Mouse (Mus musculus) MEL (cell line): Measurements from ENCODE around the gene Ifng. TPM values are rescaled to one million over a fixed set of nuclear protein-coding genes. Genes with fewer than 3 reads are reported as not detected.

Source experiments
- DNase-seq: peaks from one replicate; pipeline ENCODE4 v3.0.0; 2011; ENCODE audit warnings: low read depth, low spot score
- H3K27ac ChIP-seq: 2 replicates; pipeline ENCODE4 v1.5.1; 2012; ENCODE audit warnings: low read depth, mild to moderate bottlenecking, control low read depth, low read length, moderate library complexity; ENCODE audit not compliant: control insufficient read depth
- H3K27me3 ChIP-seq, 2 experiments: fragments of 150-350 bp in 1 of 2; sonication (generic) in 1 of 2; 2 replicates each; pipeline ENCODE4 v1.6.1; 2012; ENCODE audit warnings: low read length in 2 of 2, mild to moderate bottlenecking in 2 of 2, improper control_type of control experiment in 1 of 2, moderate library complexity in 1 of 2; ENCODE audit not compliant: insufficient read depth in 2 of 2, control insufficient read depth in 1 of 2
- H3K36me3 ChIP-seq, 2 experiments: 2 replicates each; pipeline ENCODE4 v1.6.1; 2012 to 2014; ENCODE audit warnings: low read length in 2 of 2, improper control_type of control experiment in 1 of 2, inconsistent platforms in 1 of 2, mild to moderate bottlenecking in 1 of 2; ENCODE audit not compliant: insufficient read depth in 2 of 2, control insufficient read depth in 1 of 2
- H3K4me1 ChIP-seq, 2 experiments: fragments of 150-350 bp in 1 of 2; sonication (generic) in 1 of 2; 2 replicates each; pipeline ENCODE4 v1.6.1; 2012; ENCODE audit warnings: low read length in 2 of 2, improper control_type of control experiment in 1 of 2, mild to moderate bottlenecking in 1 of 2; ENCODE audit not compliant: insufficient read depth in 2 of 2, control insufficient read depth in 1 of 2
- H3K4me3 ChIP-seq, 2 experiments: fragments of 150-350 bp in 1 of 2; sonication (generic) in 1 of 2; 2 replicates each; pipeline ENCODE4 v1.5.1; 2012; ENCODE audit warnings: low read depth in 2 of 2, low read length in 2 of 2, mild to moderate bottlenecking in 2 of 2, moderate library complexity in 2 of 2, control low read depth in 1 of 2, improper control_type of control experiment in 1 of 2; ENCODE audit not compliant: control insufficient read depth in 1 of 2, insufficient read depth in 1 of 2
- H3K79me2 ChIP-seq: 2 replicates; pipeline ENCODE4 v1.6.1; 2012; ENCODE audit warnings: mild to moderate bottlenecking, low read length, moderate library complexity; ENCODE audit not compliant: control insufficient read depth, poor library complexity, insufficient read depth
- H3K9ac ChIP-seq: 2 replicates; pipeline ENCODE4 v1.6.1; 2012; ENCODE audit warnings: low read depth, mild to moderate bottlenecking, control low read depth, low read length, moderate library complexity; ENCODE audit not compliant: control insufficient read depth, poor library complexity, severe bottlenecking
- H3K9me3 ChIP-seq: fragments of 150-350 bp; sonication (generic); replicated peaks from 2 replicates; pipeline ENCODE4 v1.6.1; 2012; ENCODE audit warnings: mild to moderate bottlenecking, low read length, improper control_type of control experiment, moderate library complexity; ENCODE audit not compliant: insufficient read depth
- BHLHE40 ChIP-seq: IDR thresholded peaks from 2 replicates; pipeline ENCODE4 v1.6.1; 2012; ENCODE audit warnings: low read depth, mild to moderate bottlenecking, inconsistent platforms, low read length, improper control_type of control experiment, borderline replicate concordance
- MEF2A ChIP-seq: IDR thresholded peaks from 2 replicates; pipeline ENCODE4 v1.6.1; 2014; ENCODE audit warnings: low read depth, mild to moderate bottlenecking, inconsistent platforms, low read length, improper control_type of control experiment; ENCODE audit not compliant: poor library complexity, insufficient replicate concordance, severe bottlenecking; ENCODE audit errors: extremely low read depth
- MXI1 ChIP-seq: IDR thresholded peaks from 2 replicates; pipeline ENCODE4 v1.6.1; 2011; ENCODE audit warnings: mild to moderate bottlenecking, low read depth, low read length, improper control_type of control experiment
- MYB ChIP-seq: IDR thresholded peaks from 2 replicates; pipeline ENCODE4 v1.6.1; 2011; ENCODE audit warnings: mild to moderate bottlenecking, low read depth, low read length, improper control_type of control experiment
- RAD21 ChIP-seq: IDR thresholded peaks from 2 replicates; pipeline ENCODE4 v1.6.1; 2011; ENCODE audit warnings: mild to moderate bottlenecking, low read depth, low read length, improper control_type of control experiment
- polyA plus RNA-seq, 2 experiments: library from polyadenylated mRNA; stranded (reverse) in 1 of 2; unstranded in 1 of 2; fragments of >175 nt in 1 of 2; fragments of >200 nt in 1 of 2; gene quantifications; 2 replicates each; pipeline versions ENCODE4 v1.2.1 to v1.2.4; 2012; ENCODE audit warnings: low replicate concordance in 2 of 2, low read depth in 1 of 2; ENCODE audit not compliant: insufficient read length in 2 of 2, insufficient read depth in 1 of 2, missing spikeins in 1 of 2
- total RNA-seq: library from RNA; depleted of rRNA; stranded (reverse); fragments of 300-350 nt; gene quantifications from 2 replicates; pipeline ENCODE4 v1.2.3, GENCODE M21; 2012; rRNA removed

Gene Ifng
- total and polyA plus RNA-seq, 3 experiments, result not detected

- TF ChIP-seq MYB (no peak), RAD21 (no peak), MEF2A (no peak), BHLHE40 (no peak), MXI1 (no peak)
- no peaks in the 10 kb centered on the region for H3K4me1 ChIP-seq
- H3K27ac ChIP-seq, result no peak overlapping the region
- H3K9me3 ChIP-seq, result no peaks in the 10 kb centered on the region
- no peak overlapping the region for H3K9ac ChIP-seq
- no peaks in the 10 kb centered on the region for H3K79me2 ChIP-seq
- DNase-seq, result no peak
- H3K27me3 ChIP-seq, result no peaks in the 10 kb centered on the region
- H3K36me3 ChIP-seq, result no peaks in the 10 kb centered on the region
- no peak overlapping the region for H3K4me3 ChIP-seq
Observed at GRCm38 (mm10) chr10:118495362-118495761, 54.5 kb downstream of the Ifng start.

Other genes starting within 250 kb of the Ifng start
- not detected in 2 replicates for gene Il22, start 236.1 kb upstream of the Ifng start, total RNA-seq
- not detected for gene Il22, start 236.1 kb upstream of the Ifng start, polyA plus RNA-seq
- gene Gm32717, start 200.3 kb upstream of the Ifng start, total RNA-seq, result 0.12 TPM in 1 of 2 replicates, not detected in the other
- under 1 TPM in 1 of 2 experiments, not detected in 1; 0.04 TPM for gene Gm32717, start 200.3 kb upstream of the Ifng start, polyA plus RNA-seq
- gene Gm32802, start 182.4 kb upstream of the Ifng start, total RNA-seq, result 0.12 TPM in 1 of 2 replicates, not detected in the other
- gene Gm32802, start 182.4 kb upstream of the Ifng start, polyA plus RNA-seq, result under 1 TPM in 1 of 2 experiments, not detected in 1; 0.04 TPM
- gene Iltifb, start 146.0 kb upstream of the Ifng start, total RNA-seq, result not detected in 2 replicates
- gene Iltifb, start 146.0 kb upstream of the Ifng start, polyA plus RNA-seq, result not detected
- gene Gm9040, start 114.1 kb upstream of the Ifng start, total RNA-seq, result not detected in 2 replicates
- gene Gm9040, start 114.1 kb upstream of the Ifng start, polyA plus RNA-seq, result not detected
- gene Gm9044, start 108.6 kb upstream of the Ifng start, total RNA-seq, result not detected in 2 replicates
- not detected for gene Gm9044, start 108.6 kb upstream of the Ifng start, polyA plus RNA-seq
- 0.29 and 0.31 TPM in 2 replicates for gene Gm9045, start 103.2 kb upstream of the Ifng start, total RNA-seq
- gene Gm9045, start 103.2 kb upstream of the Ifng start, polyA plus RNA-seq, result under 1 TPM in 1 of 2 experiments, not detected in 1; 0.07 TPM
- gene Gm9046, start 97.8 kb upstream of the Ifng start, total RNA-seq, result not detected in 2 replicates
- not detected for gene Gm9046, start 97.8 kb upstream of the Ifng start, polyA plus RNA-seq
- not detected in 2 replicates for gene Gm9048, start 92.4 kb upstream of the Ifng start, total RNA-seq
- not detected for gene Gm9048, start 92.4 kb upstream of the Ifng start, polyA plus RNA-seq
- gene Gm9049, start 86.9 kb upstream of the Ifng start, total RNA-seq, result 0.29 and 0.31 TPM in 2 replicates
- gene Gm9049, start 86.9 kb upstream of the Ifng start, polyA plus RNA-seq, result under 1 TPM in 1 of 2 experiments, not detected in 1; 0.07 TPM